Comparison of ENCODE assay signal across 8 mouse cellular contexts in genomic region chr5:135274663-135275396, GRCm38 (mm10). TPM values are rescaled to one million over a fixed set of nuclear protein-coding genes. Genes with fewer than 3 reads are reported as not detected.
A peak's percentile ranks its signal among the peaks of the same experiment; 100 is the strongest.
DNase-seq lines count a peak whose midpoint lies in the region; ATAC-seq and TF ChIP-seq lines count a peak whose summit lies in the region.

No protein-coding gene starts in this region.

- H3K27ac ChIP-seq in gastrocnemius, adult 2 months: peak overlapping the region; percentile 53
- no peak overlapping the region for H3K27ac ChIP-seq in ES-Bruce4 (ENCODE audit: insufficient read depth, low read length)
- peak overlapping the region; percentile 79 for H3K27ac ChIP-seq in forebrain, embryonic 14.5 days (ENCODE audit: low read depth, low read length)
- H3K27ac ChIP-seq in limb, embryonic 13.5 days: peak overlapping the region; percentile 93

- H3K9me3 ChIP-seq in ES-Bruce4 (replicated peaks; ENCODE audit: control insufficient read depth, insufficient read depth, low read length, poor library complexity, severe bottlenecking): no peaks in the 10 kb centered on the region
- no peaks in the 10 kb centered on the region for H3K9me3 ChIP-seq in forebrain, embryonic 14.5 days (replicated peaks; ENCODE audit: control insufficient read depth, low read length)
- H3K9me3 ChIP-seq in limb, embryonic 13.5 days: no peaks in the 10 kb centered on the region

- intact Hi-C loops in gastrocnemius, adult 2 months (cut with DNase I): no loop called here

- peaks cover 3% of the 10 kb centered on the region for H3K4me1 ChIP-seq in ES-Bruce4 (ENCODE audit: control insufficient read depth, insufficient read depth, low read length)
- H3K4me1 ChIP-seq in forebrain, embryonic 14.5 days (ENCODE audit: control insufficient read depth, insufficient read depth, low read length): peaks cover 17% of the 10 kb centered on the region
- peaks cover 38% of the 10 kb centered on the region for H3K4me1 ChIP-seq in limb, embryonic 13.5 days

- peak overlapping the region; percentile 40 for H3K4me2 ChIP-seq in forebrain, embryonic 14.5 days (ENCODE audit: low read length)
- H3K4me2 ChIP-seq in limb, embryonic 13.5 days (replicated peaks): peak overlapping the region; percentile 45

- peak; percentile 33; the same call in 1 of the 2 replicates for ATAC-seq in forebrain, embryonic 14.5 days
- ATAC-seq in limb, embryonic 13.5 days (ENCODE audit: low FRiP score, low read depth): peak; percentile 74

- no peaks in the 10 kb centered on the region for H3K36me3 ChIP-seq in ES-Bruce4 (ENCODE audit: control insufficient read depth, insufficient read depth, low read length, poor library complexity, severe bottlenecking)
- H3K36me3 ChIP-seq in forebrain, embryonic 14.5 days (ENCODE audit: control insufficient read depth, insufficient read depth, low read length): no peaks in the 10 kb centered on the region
- H3K36me3 ChIP-seq in limb, embryonic 13.5 days: no peaks in the 10 kb centered on the region

- no peak overlapping the region for H3K9ac ChIP-seq in ES-Bruce4 (ENCODE audit: low read depth, poor library complexity, severe bottlenecking)
- peak overlapping the region; percentile 45; the same call in 1 of the 2 replicates for H3K9ac ChIP-seq in forebrain, embryonic 14.5 days (ENCODE audit: low read length)
- H3K9ac ChIP-seq in limb, embryonic 13.5 days: peak overlapping the region; percentile 58; the same call in 1 of the 2 replicates

- DNase-seq in gastrocnemius, adult 2 months: no peak
- no peak for DNase-seq in gastrocnemius, postnatal 4 days (ENCODE audit: low spot score in 2 of 2)
- DNase-seq in forebrain, embryonic 14.5 days (ENCODE audit: low spot score): peak; percentile 67
- DNase-seq in thymus, postnatal 14 days: no peak
- DNase-seq in urinary bladder, postnatal 25 days (ENCODE audit: low spot score): no peak
- DNase-seq in MN1 (ENCODE audit: low spot score): no peak

- no peak for TF ChIP-seq EP300 in ES-Bruce4 (IDR thresholded peaks at IDR 0.05; ENCODE audit: insufficient read depth, low read depth, low read length)

- H3K4me3 ChIP-seq in gastrocnemius, adult 2 months: peak overlapping the region; percentile 7; the same call in 1 of the 2 replicates
- H3K4me3 ChIP-seq in ES-Bruce4 (ENCODE audit: low read depth, low read length): peak overlapping the region; percentile 9; the same call in 1 of the 2 replicates
- H3K4me3 ChIP-seq in forebrain, embryonic 14.5 days (ENCODE audit: low read depth, low read length): no peak overlapping the region
- H3K4me3 ChIP-seq in limb, embryonic 13.5 days: peak overlapping the region; percentile 20

- no peaks in the 10 kb centered on the region for H3K27me3 ChIP-seq in ES-Bruce4 (ENCODE audit: control insufficient read depth, insufficient read depth, low read length, poor library complexity, severe bottlenecking)
- no peaks in the 10 kb centered on the region for H3K27me3 ChIP-seq in forebrain, embryonic 14.5 days (replicated peaks; ENCODE audit: control insufficient read depth, insufficient read depth, low read length)
- H3K27me3 ChIP-seq in limb, embryonic 13.5 days: peaks cover 12% of the 10 kb centered on the region

- WGBS in forebrain, embryonic 14.5 days: 6% methylated on average over 15 of the region's 15 CpGs
- WGBS in limb, embryonic 13.5 days: 14% methylated on average over 15 of the region's 15 CpGs

- TF ChIP-seq POLR2A in ES-Bruce4 (IDR thresholded peaks at IDR 0.05; ENCODE audit: insufficient read depth, low read length): no peak

- no peak for TF ChIP-seq CTCF in gastrocnemius, adult 2 months (IDR thresholded peaks at IDR 0.05)
- no peak for TF ChIP-seq CTCF in ES-Bruce4 (IDR thresholded peaks at IDR 0.05; ENCODE audit: low read depth, low read length)

RNA-seq across cellular contexts. Expression of gene Fzd9, which starts 23.8 kb away (rescaled TPM):
- 10 to 100 TPM; 23.1 to 52.1 TPM for total RNA-seq in gastrocnemius, adult 2 months (2021)
- 10 to 100 TPM; 16.0 to 20.2 TPM for total RNA-seq in gastrocnemius, postnatal 4 days (2021)
- 2.8 and 3.0 TPM in 2 replicates for polyA plus RNA-seq in ES-Bruce4 (2011; ENCODE audit: insufficient read depth, insufficient read length, low read depth, missing spikeins)
- 11.4 and 12.4 TPM in 2 replicates for polyA plus RNA-seq in forebrain, embryonic 14.5 days (2014; fragmentation: Nextera tagmentation; extraction: Ambion mirVana)
- polyA plus RNA-seq in limb, embryonic 13.5 days (2015; fragmentation: Nextera tagmentation; extraction: Ambion mirVana): 19.4 and 21.1 TPM in 2 replicates
